ENCODE assay signal across 22 mouse cellular contexts in the genomic region with DNA sequence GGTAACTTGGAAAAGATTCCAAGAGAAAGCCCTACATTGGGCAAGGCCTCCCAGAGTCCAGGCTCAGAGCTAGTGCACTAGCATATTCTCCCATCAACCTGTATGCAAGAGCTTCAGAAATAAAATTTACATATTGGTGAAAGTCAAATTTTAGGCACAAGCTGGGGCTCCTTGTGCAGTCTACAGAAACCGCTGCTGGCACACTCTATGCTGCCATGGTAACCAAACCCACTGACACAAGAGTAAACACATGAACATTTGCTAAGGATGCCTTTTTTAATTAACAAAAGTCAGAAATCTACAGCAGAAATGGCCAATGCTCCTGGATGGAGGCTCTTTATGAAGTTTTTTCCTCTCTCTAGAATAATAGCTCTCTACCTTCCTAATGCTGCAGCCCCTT.
DNase-seq lines count a peak whose midpoint lies in the region; ATAC-seq lines count a peak whose summit lies in the region.
"Had no signal": no experiment of that assay in that cellular context is flagged by ENCODE, and none has a peak within 500 bp of the region (broad histone marks: within the 10 kb centered on the region; RNA-seq: fewer than 3 reads in every experiment).

No protein-coding gene starts in this region.

- WGBS in limb, embryonic 11.5 days = 88% methylated on average over 1 of the region's 1 CpGs
- WGBS in limb, embryonic 10.5 days = 94% methylated on average over 1 of the region's 1 CpGs
- WGBS in liver, embryonic 11.5 days = 86% methylated on average over 1 of the region's 1 CpGs

- no peaks in the 10 kb centered on the region for H3K4me1 ChIP-seq in limb, embryonic 11.5 days (ENCODE audit: control insufficient read depth, insufficient read depth, low read length)
- H3K4me1 ChIP-seq in limb, embryonic 10.5 days = no peaks in the 10 kb centered on the region
- no peaks in the 10 kb centered on the region for H3K4me1 ChIP-seq in liver, embryonic 11.5 days (replicated peaks; ENCODE audit: control insufficient read depth, insufficient read depth, low read length)
- H3K4me1 ChIP-seq: hindbrain, embryonic 15.5 days; limb, embryonic 12.5 days; liver, embryonic 15.5 days had no signal

- H3K9ac ChIP-seq in limb, embryonic 11.5 days (ENCODE audit: low read length) = no peak overlapping the region
- no peak overlapping the region for H3K9ac ChIP-seq in liver, embryonic 11.5 days (ENCODE audit: low read depth, low read length)
- H3K9ac ChIP-seq: hindbrain, embryonic 15.5 days; limb, embryonic 12.5 days; liver, embryonic 15.5 days had no signal

- H3K36me3 ChIP-seq in limb, embryonic 11.5 days (ENCODE audit: control insufficient read depth, insufficient read depth, low read length) = no peaks in the 10 kb centered on the region
- no peaks in the 10 kb centered on the region for H3K36me3 ChIP-seq in limb, embryonic 10.5 days
- no peaks in the 10 kb centered on the region for H3K36me3 ChIP-seq in liver, embryonic 11.5 days (ENCODE audit: control insufficient read depth, insufficient read depth, low read length)
- H3K36me3 ChIP-seq: hindbrain, embryonic 15.5 days; limb, embryonic 12.5 days; liver, embryonic 15.5 days had no signal

- H3K27me3 ChIP-seq in limb, embryonic 11.5 days (ENCODE audit: control insufficient read depth, insufficient read depth, low read length) = no peaks in the 10 kb centered on the region
- no peaks in the 10 kb centered on the region for H3K27me3 ChIP-seq in limb, embryonic 10.5 days (ENCODE audit: low read depth, poor library complexity, severe bottlenecking)
- no peaks in the 10 kb centered on the region for H3K27me3 ChIP-seq in liver, embryonic 11.5 days (replicated peaks; ENCODE audit: control insufficient read depth, insufficient read depth, low read length)
- H3K27me3 ChIP-seq: hindbrain, embryonic 15.5 days; limb, embryonic 12.5 days; liver, embryonic 15.5 days had no signal

- peak; percentile 8 for DNase-seq in limb, embryonic 11.5 days (ENCODE audit: low spot score)
- DNase-seq in limb, embryonic 10.5 days (ENCODE audit: low spot score) = no peak
- peak; percentile 10 to 25 for DNase-seq in frontal cortex, postnatal 36 days (ENCODE audit: low spot score in 2 of 2)
- DNase-seq in layer of hippocampus, adult 9-10 months (ENCODE audit: low spot score) = peak; percentile 49
- DNase-seq in right cerebral cortex, postnatal 10 days (ENCODE audit: low spot score in 2 of 2) = peak; percentile 55 to 72
- no peak for DNase-seq in cerebellum, adult 9-10 months
- DNase-seq in liver, embryonic 11.5 days (ENCODE audit: low spot score) = no peak
- DNase-seq in thymus, postnatal 4 days = no peak
- DNase-seq: adrenal gland, postnatal 14 days; cerebellum, postnatal 14 days; gastrocnemius, adult 2 months; heart, adult 11 months; kidney, adult 2 months; kidney, postnatal 25 days; lung, postnatal 36 days; spleen, adult 18-20 months; thymus, postnatal 25 days had no signal

- H3K4me3 ChIP-seq in limb, embryonic 11.5 days (ENCODE audit: low read depth, low read length) = no peak overlapping the region
- no peak overlapping the region for H3K4me3 ChIP-seq in limb, embryonic 10.5 days
- H3K4me3 ChIP-seq in liver, embryonic 11.5 days (ENCODE audit: low read depth, low read length) = no peak overlapping the region
- H3K4me3 ChIP-seq: gastrocnemius, adult 2 months; hindbrain, embryonic 15.5 days; limb, embryonic 12.5 days; liver, embryonic 15.5 days had no signal

- no peak for ATAC-seq in limb, embryonic 11.5 days (ENCODE audit: insufficient number of reproducible peaks, low FRiP score, low TSS enrichment, low read depth)
- no peak for ATAC-seq in liver, embryonic 11.5 days (replicated peaks; ENCODE audit: low FRiP score)
- ATAC-seq: CD4-positive, CD25-positive, alpha-beta regulatory T cell, adult 4 months; midbrain, embryonic 16.5 days had no signal

- no peaks in the 10 kb centered on the region for H3K9me3 ChIP-seq in limb, embryonic 11.5 days (ENCODE audit: control insufficient read depth, low read length)
- no peaks in the 10 kb centered on the region for H3K9me3 ChIP-seq in limb, embryonic 10.5 days (replicated peaks)
- H3K9me3 ChIP-seq in liver, embryonic 11.5 days (ENCODE audit: control insufficient read depth, low read length) = no peaks in the 10 kb centered on the region
- H3K9me3 ChIP-seq: hindbrain, embryonic 15.5 days; limb, embryonic 12.5 days; liver, embryonic 15.5 days had no signal

- H3K4me2 ChIP-seq in limb, embryonic 11.5 days (ENCODE audit: low read depth, severe bottlenecking) = no peak overlapping the region
- no peak overlapping the region for H3K4me2 ChIP-seq in liver, embryonic 11.5 days
- H3K4me2 ChIP-seq: hindbrain, embryonic 15.5 days; limb, embryonic 12.5 days; liver, embryonic 15.5 days had no signal

- no peak overlapping the region for H3K27ac ChIP-seq in limb, embryonic 11.5 days (replicated peaks; ENCODE audit: low read depth, low read length)
- no peak overlapping the region for H3K27ac ChIP-seq in limb, embryonic 10.5 days
- no peak overlapping the region for H3K27ac ChIP-seq in liver, embryonic 11.5 days (ENCODE audit: low read depth, low read length)
- H3K27ac ChIP-seq: gastrocnemius, adult 2 months; hindbrain, embryonic 15.5 days; limb, embryonic 12.5 days; liver, embryonic 15.5 days had no signal

Comparison
In these comparisons a context has a peak if more than half of its experiments do, and no peak if none do; other contexts are left out.
1. DNase-seq: peak in limb, embryonic 11.5 days (single experiment), frontal cortex, postnatal 36 days (2 of 2), layer of hippocampus, adult 9-10 months (single experiment) and right cerebral cortex, postnatal 10 days (2 of 2); none in limb, embryonic 10.5 days (single experiment), cerebellum, adult 9-10 months (single experiment), liver, embryonic 11.5 days (single experiment) and thymus, postnatal 4 days (single experiment).